Mouse (Mus musculus) CD8-positive naive resting alpha-beta T cell, adult 2 months (primary cell): ENCODE results near the gene Vps13c.

ENCODE experiments used
- DNase-seq, 2 experiments: peaks; one replicate each; pipeline ENCODE4 v3.0.0; 2022; ENCODE audit warnings: low read depth in 2 of 2, low spot score in 2 of 2

Gene Vps13c

GRCm38 (mm10) chr9:67875337-67875736, 35.1 kb downstream of the Vps13c start:
- peak in 1 of 2 experiments; percentile 4 for DNase-seq

GRCm38 (mm10) chr9:67877081-67877718, 37.0 kb downstream of the Vps13c start:
- DNase-seq: no peak

GRCm38 (mm10) chr9:67878197-67878769, 38.1 kb downstream of the Vps13c start:
- DNase-seq: no peak

- DNase-seq: no peak
Measured at GRCm38 (mm10) chr9:67883349-67883984, 43.3 kb downstream of the Vps13c start.

GRCm38 (mm10) chr9:67884095-67884494, 43.9 kb downstream of the Vps13c start:
- DNase-seq: no peak

- DNase-seq: no peak
Measured at GRCm38 (mm10) chr9:67886981-67887720, 47.0 kb downstream of the Vps13c start.

GRCm38 (mm10) chr9:67893474-67893873, 53.3 kb downstream of the Vps13c start:
- no peak for DNase-seq

- no peak for DNase-seq
Measured at GRCm38 (mm10) chr9:67896646-67897295, 56.6 kb downstream of the Vps13c start.

GRCm38 (mm10) chr9:67900398-67900797, 60.2 kb downstream of the Vps13c start:
- DNase-seq: no peak

GRCm38 (mm10) chr9:67904355-67904754, 64.2 kb downstream of the Vps13c start:
- DNase-seq: no peak

GRCm38 (mm10) chr9:67905541-67905940, 65.3 kb downstream of the Vps13c start:
- DNase-seq: no peak

GRCm38 (mm10) chr9:67914681-67915080, 74.5 kb downstream of the Vps13c start:
- no peak for DNase-seq

GRCm38 (mm10) chr9:67922350-67922749, 82.2 kb downstream of the Vps13c start:
- no peak for DNase-seq

- DNase-seq: no peak
Measured at GRCm38 (mm10) chr9:67930629-67931028, 90.4 kb downstream of the Vps13c start.

GRCm38 (mm10) chr9:67937286-67937685, 97.1 kb downstream of the Vps13c start:
- no peak for DNase-seq

- no peak for DNase-seq
Measured at GRCm38 (mm10) chr9:67955466-67956010, 115.3 kb downstream of the Vps13c start.

GRCm38 (mm10) chr9:67961953-67962352, 121.8 kb downstream of the Vps13c start:
- DNase-seq: no peak

GRCm38 (mm10) chr9:67965889-67966288, 125.7 kb downstream of the Vps13c start:
- DNase-seq: no peak

GRCm38 (mm10) chr9:67967011-67967410, 126.8 kb downstream of the Vps13c start:
- no peak for DNase-seq

GRCm38 (mm10) chr9:67973451-67973850, 133.3 kb downstream of the Vps13c start:
- no peak for DNase-seq

GRCm38 (mm10) chr9:67975491-67975890, 135.3 kb downstream of the Vps13c start:
- no peak for DNase-seq
